Mouse (Mus musculus): ENCODE results near the gene Galnt6.

DNA sequence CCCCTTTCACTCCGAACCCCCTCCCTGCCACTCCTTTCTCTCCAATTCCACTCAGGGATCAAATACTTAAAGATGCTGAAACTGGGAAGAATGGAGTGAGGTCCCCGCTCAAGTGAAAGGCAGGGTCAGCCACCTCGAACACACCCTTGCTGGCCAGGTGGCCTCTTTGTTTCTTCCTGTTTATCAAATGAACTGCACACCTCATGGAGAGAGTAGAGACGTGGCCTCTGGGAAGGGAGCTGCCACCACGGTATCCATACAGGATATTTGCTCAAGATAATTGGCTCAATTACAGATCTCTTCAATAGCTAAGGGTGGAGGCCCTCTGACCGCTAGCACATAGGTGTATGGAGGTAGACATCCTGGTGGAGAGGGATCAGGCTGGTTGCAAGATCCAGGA, 6.6 kb downstream of the Galnt6 start:
- no peak for TF ChIP-seq CTCF (conservative IDR thresholded peaks at IDR 0.05; ENCODE audit: low read length)
- no peak for TF ChIP-seq POU5F1 (IDR thresholded peaks at IDR 0.05; ENCODE audit: borderline replicate concordance, low read length)
